Mouse (Mus musculus) adrenal gland, postnatal 14 days (tissue): Measurements from ENCODE around the gene Gm9125. TPM values are rescaled to one million over a fixed set of nuclear protein-coding genes. Genes with fewer than 3 reads are reported as not detected.
"Not testable (repeated sequence)": the region's sequence is repeated elsewhere in the genome, so short reads cannot be mapped to it uniquely, and the experiment has no call there.

Experiments used
- DNase-seq: peaks from one replicate; pipeline ENCODE4 v3.0.0; 2021; ENCODE audit warnings: mixed read lengths
- long read RNA-seq, 2 experiments: library from polyadenylated mRNA; stranded (forward); transcript quantifications; one replicate each; pipeline ENCODE4 v2.0.0; 2021
- total RNA-seq: library from RNA; stranded (reverse); gene quantifications from 2 replicates; pipeline ENCODE4 v1.2.3, GENCODE M21; 2021

Gm9125 gene
- not detected in 2 replicates for total RNA-seq
- long read RNA-seq, experiment 1: 0 reads
- long read RNA-seq, experiment 2: 0 reads

GRCm38 (mm10) chr3:94054785-94055184, at the start of gene Gm9125:
Gm9125 (minus strand) TSS chr3:94054885.
- not testable (repeated sequence) for DNase-seq

- DNase-seq: not testable (repeated sequence)
These were observed 17.9 kb upstream of the Gm9125 start, which contains the start of gene Gm10697 for GRCm38 (mm10) chr3:94072544-94072943. Gm10697 (minus strand) TSS chr3:94072644.

- DNase-seq: not testable (repeated sequence)
These were observed 5.0 kb downstream of the Gm9125 start for GRCm38 (mm10) chr3:94049566-94050121.

- not testable (repeated sequence) for DNase-seq
These were observed 16.4 kb downstream of the Gm9125 start for GRCm38 (mm10) chr3:94038241-94038640.

- DNase-seq: not testable (repeated sequence)
These were observed 20.3 kb downstream of the Gm9125 start for GRCm38 (mm10) chr3:94034400-94034799.

Other genes with a start within 250 kb of the Gm9125 start
- not detected in 2 replicates for gene Tdpoz3, start 228.9 kb downstream of the Gm9125 start, total RNA-seq
- gene Gm9117, start 111.3 kb downstream of the Gm9125 start, total RNA-seq: not detected in 2 replicates
- not detected in 2 replicates for gene Tdpoz5, start 93.6 kb downstream of the Gm9125 start, total RNA-seq
- gene Gm10697, start 17.8 kb upstream of the Gm9125 start, total RNA-seq: not detected in 2 replicates
- not detected in 2 replicates for gene Gm10696, start 123.3 kb upstream of the Gm9125 start, total RNA-seq
- gene Gm5286, start 141.8 kb upstream of the Gm9125 start, total RNA-seq: not detected in 2 replicates
- gene Gm4778, start 209.2 kb upstream of the Gm9125 start, total RNA-seq: not detected in 2 replicates